Mouse (Mus musculus) forebrain, embryonic 14.5 days (tissue): ENCODE data around the gene Dcun1d4. TPM values are rescaled to one million over a fixed set of nuclear protein-coding genes. Genes with fewer than 3 reads are reported as not detected.
A peak's percentile ranks its signal among the peaks of the same experiment; 100 is the strongest.

ENCODE experiments used
- ATAC-seq: fragments of 200-750 bp; cut with Nextera tagmentation; 2 replicates; pipeline ENCODE4 v1.8.0; 2017; ENCODE audit warnings: mild to moderate bottlenecking, moderate library complexity
- DNase-seq: peaks from one replicate; pipeline ENCODE4 v3.0.0-alpha.2; 2015; ENCODE audit warnings: low spot score
- H3K27ac ChIP-seq: fragments of 300-500 bp; sonication (generic); 2 replicates; pipeline ENCODE4 v1.5.1; 2014; ENCODE audit warnings: low read depth, mild to moderate bottlenecking, control low read depth, low read length, moderate library complexity
- H3K27me3 ChIP-seq: fragments of 300-500 bp; sonication (generic); replicated peaks from 2 replicates; pipeline ENCODE4 v1.6.1; 2014; ENCODE audit warnings: low read length, control low read depth, mixed read lengths; ENCODE audit not compliant: control insufficient read depth, insufficient read depth
- H3K36me3 ChIP-seq: fragments of 300-500 bp; sonication (generic); 2 replicates; pipeline ENCODE4 v1.6.1; 2014; ENCODE audit warnings: low read length, control low read depth; ENCODE audit not compliant: control insufficient read depth, insufficient read depth
- H3K4me1 ChIP-seq: fragments of 300-500 bp; sonication (generic); 2 replicates; pipeline ENCODE4 v1.6.1; 2014; ENCODE audit warnings: antibody characterized with exemption, low read length, control low read depth; ENCODE audit not compliant: control insufficient read depth, insufficient read depth
- H3K4me2 ChIP-seq: fragments of 300-500 bp; sonication (generic); 2 replicates; pipeline ENCODE4 v1.6.1; 2014; ENCODE audit warnings: mild to moderate bottlenecking, control low read depth, low read length
- H3K4me3 ChIP-seq: fragments of 300-500 bp; sonication (generic); 2 replicates; pipeline ENCODE4 v1.5.1; 2014; ENCODE audit warnings: low read depth, low read length, control low read depth
- H3K9ac ChIP-seq: fragments of 300-500 bp; sonication (generic); 2 replicates; pipeline ENCODE4 v1.6.1; 2014; ENCODE audit warnings: mild to moderate bottlenecking, low read length, control low read depth, moderate library complexity
- H3K9me3 ChIP-seq: fragments of 300-500 bp; sonication (generic); replicated peaks from 2 replicates; pipeline ENCODE4 v1.6.1; 2016; ENCODE audit warnings: low read length, control low read depth, mixed read lengths; ENCODE audit not compliant: control insufficient read depth
- WGBS: fragments of 180-500 bp; shearing (Covaris S2); extraction: QIAGEN DNeasy Blood & Tissue Kit; methylation state at CpG from one replicate; pipeline ENCODE4 v1.1.7; 2014; 5-methylcytosine and 5-hydroxymethylcytosine counted together
- polyA plus RNA-seq: library from polyadenylated mRNA; unstranded; fragments of >200 nt; fragmentation: Nextera tagmentation; extraction: Ambion mirVana; gene quantifications from 2 replicates; pipeline ENCODE4 v1.2.1, GENCODE M21; 2014

Gene Dcun1d4
- polyA plus RNA-seq, 1 experiment from 2014 or later = 55.4 TPM

DNA sequence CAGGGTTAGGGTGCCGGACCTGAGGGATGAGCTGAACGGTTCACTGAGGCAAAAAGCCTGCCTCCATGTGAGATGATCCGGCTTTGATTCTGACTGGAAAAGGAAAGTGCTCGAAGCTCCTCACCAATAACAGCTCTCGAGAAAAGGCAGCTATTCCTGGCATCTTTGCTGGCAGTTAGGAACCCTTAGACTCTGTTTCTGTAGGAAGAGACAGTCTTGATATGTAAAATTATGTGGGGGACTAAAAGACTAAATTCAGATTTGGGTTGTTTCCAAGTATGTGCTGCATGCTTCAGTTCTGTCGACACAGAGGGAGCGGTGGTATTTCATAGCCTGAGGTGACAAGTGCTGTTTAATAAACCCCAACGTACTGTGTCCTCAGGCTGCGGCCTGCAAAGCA, 52.1 kb downstream of the Dcun1d4 start:
- no peaks in the 10 kb centered on the region for H3K27me3 ChIP-seq
- no peak overlapping the region for H3K9ac ChIP-seq
- no peaks in the 10 kb centered on the region for H3K4me1 ChIP-seq
- 87% methylated on average over 9 of the region's 9 CpGs for WGBS
- H3K36me3 ChIP-seq = peaks cover 69% of the 10 kb centered on the region
- H3K9me3 ChIP-seq = no peaks in the 10 kb centered on the region
- no peak for ATAC-seq
- H3K27ac ChIP-seq = no peak overlapping the region
- H3K4me2 ChIP-seq = no peak overlapping the region
- H3K4me3 ChIP-seq = no peak overlapping the region
- no peak for DNase-seq

DNA sequence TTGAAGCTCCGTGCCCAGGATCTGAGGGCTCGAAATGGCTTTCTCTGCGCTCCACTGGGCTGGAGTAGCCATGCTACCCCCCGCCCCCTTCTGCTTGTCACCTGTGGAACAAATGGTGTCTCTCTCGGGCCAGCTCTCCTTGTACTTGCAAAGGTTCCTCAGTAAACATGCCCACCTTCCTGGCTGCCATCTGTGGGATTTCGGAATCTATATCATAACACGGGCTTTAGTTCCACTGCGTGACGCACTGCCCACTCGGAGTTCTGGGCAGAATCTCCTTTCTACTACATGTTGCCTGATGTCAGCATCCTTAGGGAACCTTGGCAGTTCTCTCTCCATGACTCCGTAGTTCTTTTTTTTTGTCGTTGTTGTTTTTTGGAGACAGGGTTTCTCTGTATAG, 56.9 kb downstream of the Dcun1d4 start:
- H3K4me1 ChIP-seq = no peaks in the 10 kb centered on the region
- no peak for DNase-seq
- peaks cover 57% of the 10 kb centered on the region for H3K36me3 ChIP-seq
- no peak overlapping the region for H3K4me2 ChIP-seq
- ATAC-seq = no peak
- H3K9ac ChIP-seq = no peak overlapping the region
- H3K4me3 ChIP-seq = no peak overlapping the region
- no peaks in the 10 kb centered on the region for H3K9me3 ChIP-seq
- no peak overlapping the region for H3K27ac ChIP-seq
- H3K27me3 ChIP-seq = no peaks in the 10 kb centered on the region
- 93% methylated on average over 12 of the region's 12 CpGs for WGBS

DNA sequence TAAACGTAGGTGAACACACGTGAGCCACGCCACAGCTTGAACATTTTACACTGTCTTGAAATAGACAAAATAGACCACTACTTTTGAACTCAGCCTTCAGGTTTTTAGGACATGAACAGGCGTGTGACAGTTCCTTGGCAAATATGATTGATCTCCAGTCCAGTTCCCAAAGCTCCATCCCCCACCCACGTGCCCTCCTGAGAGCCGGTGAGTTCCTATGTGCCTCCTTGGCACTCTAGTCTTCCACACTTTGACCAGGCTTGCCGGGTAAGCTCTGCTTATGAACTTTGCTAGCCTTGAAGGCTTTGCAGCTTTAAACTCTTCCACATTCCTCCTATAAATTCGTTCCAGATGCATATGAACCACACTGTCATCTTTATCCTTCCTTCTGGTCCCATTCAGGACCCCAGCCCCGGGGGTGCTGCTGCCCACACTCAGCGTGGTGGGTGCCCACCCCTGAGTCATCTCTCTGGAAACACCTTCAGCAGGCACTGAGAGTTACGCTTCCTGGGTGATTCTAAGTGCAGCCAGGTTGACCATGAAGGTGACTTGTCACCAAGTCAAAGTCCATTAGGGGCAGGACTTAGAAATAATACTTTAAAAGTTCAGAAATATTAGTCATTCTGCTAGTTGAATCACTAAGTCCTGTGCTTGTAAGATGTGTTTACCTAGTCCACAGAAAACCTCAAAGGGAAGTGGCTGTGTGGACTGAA, 57.9 kb downstream of the Dcun1d4 start:
- H3K36me3 ChIP-seq = peaks cover 54% of the 10 kb centered on the region
- no peaks in the 10 kb centered on the region for H3K4me1 ChIP-seq
- H3K9ac ChIP-seq = no peak overlapping the region
- DNase-seq (no peak), ATAC-seq (no peak)
- H3K27ac ChIP-seq = no peak overlapping the region
- no peak overlapping the region for H3K4me3 ChIP-seq
- no peak overlapping the region for H3K4me2 ChIP-seq
- no peaks in the 10 kb centered on the region for H3K27me3 ChIP-seq
- 93% methylated on average over 11 of the region's 11 CpGs for WGBS
- H3K9me3 ChIP-seq = no peaks in the 10 kb centered on the region

DNA sequence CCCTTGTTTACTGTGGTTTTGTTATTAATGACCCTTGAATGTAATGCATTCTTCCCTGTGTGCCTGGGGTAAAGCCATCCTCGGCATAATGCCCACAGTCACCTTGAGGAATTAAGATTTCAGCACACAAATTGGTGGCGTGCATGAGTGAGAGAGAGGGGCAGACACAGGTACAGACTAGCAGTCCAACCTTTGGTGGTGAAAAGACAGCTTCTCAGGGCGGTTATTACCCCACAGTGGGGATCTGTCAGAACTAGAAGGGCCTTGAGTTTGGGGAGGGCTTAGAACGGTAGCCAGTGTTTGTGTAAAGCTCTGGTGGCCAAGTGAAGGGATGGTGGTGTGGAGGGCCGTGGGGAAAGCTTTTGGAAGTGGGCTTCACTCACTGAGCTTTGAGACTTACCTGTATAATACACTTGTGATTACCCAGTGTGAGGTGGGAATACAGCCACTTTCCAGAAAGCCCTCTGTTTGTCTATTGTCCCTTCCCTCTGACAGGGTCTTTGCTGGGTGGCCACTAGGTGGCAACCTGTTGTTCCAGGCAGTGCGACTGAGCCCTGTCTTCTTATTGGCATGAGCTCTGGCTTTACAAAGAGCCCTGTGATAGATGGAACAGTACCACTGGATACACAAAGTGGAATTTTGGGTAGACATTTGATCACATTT, 59.2 kb downstream of the Dcun1d4 start:
- ATAC-seq = peak; percentile 93
- Histone ChIP-seq H3K4me3 (no peak overlapping the region), H3K4me2 (no peak overlapping the region), H3K9ac (no peak overlapping the region), H3K27ac (no peak overlapping the region), H3K9me3 (no peaks in the 10 kb centered on the region), H3K4me1 (no peaks in the 10 kb centered on the region), H3K27me3 (no peaks in the 10 kb centered on the region), H3K36me3 (peaks cover 52% of the 10 kb centered on the region)
- WGBS = 58% methylated on average over 6 of the region's 6 CpGs
- peak; percentile 80 for DNase-seq

DNA sequence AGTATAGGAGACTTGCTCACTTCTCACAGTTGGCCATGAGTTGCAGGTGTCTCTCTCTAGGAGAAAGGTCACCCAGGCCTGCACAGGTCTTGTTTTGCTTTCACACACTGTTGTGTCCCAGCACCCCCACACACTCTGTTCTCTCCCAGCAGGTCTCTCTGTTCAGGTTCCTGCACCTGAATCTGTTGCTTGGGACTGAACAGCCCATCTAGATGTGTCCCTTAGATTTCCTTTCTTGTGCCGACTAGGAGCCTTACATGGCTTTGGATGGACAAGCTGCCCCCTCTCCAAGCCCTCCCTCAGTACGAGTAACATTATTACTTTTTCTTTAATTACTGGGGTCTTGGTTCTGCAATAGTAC, 59.7 kb downstream of the Dcun1d4 start:
- Histone ChIP-seq H3K9me3 (no peaks in the 10 kb centered on the region), H3K27me3 (no peaks in the 10 kb centered on the region), H3K4me3 (no peak overlapping the region), H3K9ac (no peak overlapping the region), H3K27ac (no peak overlapping the region), H3K4me1 (no peaks in the 10 kb centered on the region), H3K36me3 (peaks cover 53% of the 10 kb centered on the region), H3K4me2 (no peak overlapping the region)
- DNase-seq (no peak), ATAC-seq (peak; percentile 29; the same call in 1 of the 2 replicates)
- 86% methylated on average over 2 of the region's 2 CpGs for WGBS

DNA sequence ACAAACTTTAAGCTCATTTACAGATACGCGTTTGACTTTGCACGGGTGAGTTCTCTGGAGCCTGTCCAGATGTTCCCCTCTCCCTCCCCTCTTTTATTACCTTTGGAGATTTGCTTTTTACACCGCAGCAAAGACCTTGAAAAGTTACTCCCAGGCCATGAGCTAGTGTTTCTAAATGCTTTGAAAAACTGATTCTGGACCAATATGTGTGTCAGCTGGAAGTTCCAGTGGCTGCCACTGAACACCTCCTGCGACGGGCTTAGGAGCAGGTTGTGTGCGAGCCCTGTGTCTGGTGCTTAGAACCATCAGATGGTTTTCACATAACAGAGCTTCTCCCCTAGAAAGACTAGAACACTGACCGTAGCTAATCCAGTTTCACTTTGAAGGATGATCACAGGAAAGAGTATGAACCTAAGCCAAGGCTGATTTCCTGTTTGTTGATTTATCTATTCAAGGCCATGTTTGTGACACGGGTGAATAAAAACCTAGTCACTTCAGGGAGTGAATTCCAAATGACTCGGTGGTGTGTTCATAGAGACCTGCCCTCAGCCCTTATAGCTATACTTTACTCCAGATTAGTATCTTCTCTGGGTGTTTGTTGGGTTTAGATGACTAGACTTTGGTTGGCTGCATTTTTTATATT, 63.4 kb downstream of the Dcun1d4 start:
- 88% methylated on average over 10 of the region's 10 CpGs for WGBS
- ATAC-seq (no peak), DNase-seq (no peak)
- Histone ChIP-seq H3K27me3 (no peaks in the 10 kb centered on the region), H3K4me3 (no peak overlapping the region), H3K4me2 (no peak overlapping the region), H3K9me3 (no peaks in the 10 kb centered on the region), H3K36me3 (peaks cover 35% of the 10 kb centered on the region), H3K4me1 (no peaks in the 10 kb centered on the region), H3K9ac (no peak overlapping the region), H3K27ac (no peak overlapping the region)

DNA sequence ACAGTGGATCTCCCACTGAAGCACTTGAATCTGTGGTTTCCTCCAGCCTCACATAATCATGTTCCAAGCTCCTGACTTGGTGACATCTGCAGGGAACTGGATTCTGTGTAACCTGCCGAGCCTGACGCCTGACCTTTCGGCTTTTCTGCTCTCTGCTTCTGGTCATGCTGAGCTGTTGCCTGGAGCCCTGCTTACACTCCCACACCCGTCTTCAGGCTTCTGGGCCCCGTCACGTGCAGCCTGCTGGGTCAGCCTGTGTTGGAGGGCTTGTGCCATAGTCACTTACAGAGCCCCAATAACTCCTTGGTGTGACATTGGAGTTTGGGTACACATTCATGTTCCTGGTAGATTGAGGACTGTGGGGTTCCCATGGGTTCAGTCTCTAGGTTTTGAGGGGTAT, 64.8 kb downstream of the Dcun1d4 start:
- Histone ChIP-seq H3K4me2 (no peak overlapping the region), H3K4me1 (no peaks in the 10 kb centered on the region), H3K36me3 (peaks cover 35% of the 10 kb centered on the region), H3K9me3 (no peaks in the 10 kb centered on the region), H3K27me3 (no peaks in the 10 kb centered on the region), H3K4me3 (no peak overlapping the region), H3K27ac (no peak overlapping the region), H3K9ac (no peak overlapping the region)
- WGBS = 83% methylated on average over 6 of the region's 6 CpGs
- no peak for ATAC-seq
- DNase-seq = no peak

DNA sequence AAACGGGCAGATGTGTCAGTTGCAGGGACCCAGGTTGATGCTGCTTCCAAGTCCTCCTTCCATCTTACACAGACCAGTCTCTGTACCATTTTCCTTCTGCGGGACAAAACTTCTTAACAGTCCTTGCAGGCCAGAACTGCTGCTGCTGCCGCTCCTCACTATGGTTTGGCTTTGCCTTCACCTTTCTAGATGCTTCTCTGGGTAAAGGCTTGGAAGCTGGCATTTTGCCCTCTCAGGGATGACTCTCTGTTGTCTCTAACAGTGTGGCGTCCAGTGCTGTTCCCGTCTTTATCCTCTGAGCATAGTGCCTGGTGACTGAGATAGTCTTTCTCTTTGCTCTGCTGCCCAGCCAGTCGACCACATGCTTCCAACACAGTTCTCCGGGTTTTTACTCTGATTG, 66.5 kb downstream of the Dcun1d4 start:
- 90% methylated on average over 7 of the region's 7 CpGs for WGBS
- Histone ChIP-seq H3K4me1 (no peaks in the 10 kb centered on the region), H3K9me3 (no peaks in the 10 kb centered on the region), H3K9ac (no peak overlapping the region), H3K4me3 (no peak overlapping the region), H3K27me3 (no peaks in the 10 kb centered on the region), H3K36me3 (peaks cover 25% of the 10 kb centered on the region), H3K4me2 (no peak overlapping the region), H3K27ac (no peak overlapping the region)
- DNase-seq = no peak
- no peak for ATAC-seq

DNA sequence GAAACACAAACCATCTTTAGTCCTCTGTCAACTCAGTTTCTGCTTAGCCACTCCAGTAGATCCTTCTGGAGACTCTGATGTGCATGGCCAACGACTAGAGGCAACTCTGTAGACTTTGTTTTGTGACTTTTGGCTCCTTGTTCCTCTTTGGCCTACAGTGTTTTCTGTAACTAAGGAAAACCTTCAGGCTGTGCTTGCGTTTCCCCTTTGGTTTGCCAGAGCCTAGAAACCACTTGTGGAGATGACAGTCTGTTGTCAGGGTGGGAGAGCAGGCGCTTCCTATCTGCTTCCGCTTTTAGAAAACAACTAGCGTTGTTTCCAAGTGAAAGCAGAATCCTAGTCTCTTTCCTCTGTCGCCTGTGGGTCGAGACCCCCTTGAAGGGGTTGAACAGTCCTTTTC, 67.4 kb downstream of the Dcun1d4 start:
- no peak overlapping the region for H3K4me2 ChIP-seq
- H3K27me3 ChIP-seq = no peaks in the 10 kb centered on the region
- 92% methylated on average over 7 of the region's 7 CpGs for WGBS
- ATAC-seq (no peak), DNase-seq (no peak)
- H3K36me3 ChIP-seq = peaks cover 32% of the 10 kb centered on the region
- H3K27ac ChIP-seq = no peak overlapping the region
- H3K4me3 ChIP-seq = no peak overlapping the region
- H3K4me1 ChIP-seq = no peaks in the 10 kb centered on the region
- no peaks in the 10 kb centered on the region for H3K9me3 ChIP-seq
- no peak overlapping the region for H3K9ac ChIP-seq
